Comparison of ENCODE assay signal across 27 mouse cellular contexts in genomic region chr2:68463801-68464200, GRCm38 (mm10). TPM values are rescaled to one million over a fixed set of nuclear protein-coding genes. Genes with fewer than 3 reads are reported as not detected.
DNase-seq lines count a peak whose midpoint lies in the region; ATAC-seq lines count a peak whose summit lies in the region.
"Had no signal": no experiment of that assay in that cellular context is flagged by ENCODE, and none has a peak within 500 bp of the region (broad histone marks: within the 10 kb centered on the region; RNA-seq: fewer than 3 reads in every experiment).

No protein-coding gene starts in this region.

- H3K9me3 ChIP-seq in heart, embryonic 16.5 days (replicated peaks; ENCODE audit: control insufficient read depth, low read length) = peaks cover 4% of the 10 kb centered on the region; the same call in 1 of the 2 replicates
- H3K9me3 ChIP-seq: forebrain, embryonic 10.5 days; forebrain, embryonic 13.5 days; heart, embryonic 12.5 days; heart, embryonic 15.5 days had no signal

- H3K27ac ChIP-seq in heart, embryonic 16.5 days (ENCODE audit: low read length) = 0 out of 2 replicates have a peak overlapping the region, but pooled peaks have one; percentile 46
- H3K27ac ChIP-seq: forebrain, embryonic 10.5 days; forebrain, embryonic 13.5 days; gastrocnemius, adult 2 months; heart, adult 2 months; hindbrain, embryonic 14.5 days; hindbrain, postnatal 0 days had no signal

- ATAC-seq in heart, embryonic 16.5 days (replicated peaks; ENCODE audit: extremely low read depth, insufficient read depth, low FRiP score) = no peak
- ATAC-seq: CD4-positive, CD25-positive, alpha-beta regulatory T cell, adult 4 months; forebrain, embryonic 13.5 days; forebrain, embryonic 16.5 days; hindbrain, postnatal 0 days; inflammation-experienced regulatory T-cells, adult 6 months; intestine, embryonic 16.5 days had no signal

- H3K4me1 ChIP-seq in heart, embryonic 16.5 days (ENCODE audit: control insufficient read depth, insufficient read depth, low read length) = peaks cover 52% of the 10 kb centered on the region

- no peak overlapping the region for H3K9ac ChIP-seq in heart, embryonic 16.5 days (ENCODE audit: low read length)
- H3K9ac ChIP-seq: forebrain, embryonic 13.5 days; heart, embryonic 12.5 days; heart, embryonic 15.5 days; hindbrain, embryonic 14.5 days had no signal

- H3K4me3 ChIP-seq in heart, embryonic 16.5 days (ENCODE audit: low read length) = no peak overlapping the region
- H3K4me3 ChIP-seq: forebrain, embryonic 10.5 days; forebrain, embryonic 13.5 days; gastrocnemius, adult 2 months; heart, adult 2 months; heart, embryonic 12.5 days; heart, embryonic 15.5 days had no signal

- DNase-seq in adrenal gland, adult 8-10 months = peak; percentile 37
- DNase-seq in adrenal gland, postnatal 4 days (ENCODE audit: low spot score in 2 of 2) = no peak
- no peak for DNase-seq in heart, postnatal 4 days
- peak; percentile 38 for DNase-seq in adrenal gland, postnatal 10 days
- peak; percentile 44 for DNase-seq in adrenal gland, postnatal 14 days
- no peak for DNase-seq in frontal cortex, postnatal 10 days (ENCODE audit: low spot score in 2 of 2)
- DNase-seq: cerebellum, adult 11 months; cerebellum, adult 2 months; cerebellum, postnatal 10 days; gastrocnemius, adult 2 months; gastrocnemius, postnatal 14 days; heart, adult 2 months; heart, postnatal 36 days; kidney, adult 18-20 months; kidney, adult 9 months had no signal

- H3K4me2 ChIP-seq in heart, embryonic 16.5 days (ENCODE audit: low read depth, low read length) = no peak overlapping the region
- H3K4me2 ChIP-seq: forebrain, embryonic 13.5 days; heart, embryonic 12.5 days; heart, embryonic 15.5 days; hindbrain, embryonic 14.5 days had no signal

- 66% methylated on average over 4 of the region's 4 CpGs for WGBS in heart, embryonic 16.5 days

- H3K36me3 ChIP-seq in heart, embryonic 16.5 days (ENCODE audit: control insufficient read depth, insufficient read depth) = peaks cover 7% of the 10 kb centered on the region

- no peaks in the 10 kb centered on the region for H3K27me3 ChIP-seq in heart, embryonic 16.5 days (ENCODE audit: control insufficient read depth, insufficient read depth, low read length)
- H3K27me3 ChIP-seq: forebrain, embryonic 13.5 days; heart, embryonic 12.5 days; heart, embryonic 15.5 days had no signal

RNA-seq across cellular contexts. Expression of gene Stk39, which starts 8.3 kb away (rescaled TPM):
- total RNA-seq in adrenal gland, adult 8-10 months (2022) = 100 to 1,000 TPM in 1 of 4 experiments, 10 to 100 TPM in 3; 59.8 to 101 (median 73.8) TPM
- 10 to 100 TPM; 94.9 to 96.1 TPM for total RNA-seq in adrenal gland, postnatal 4 days (2021)
- polyA plus RNA-seq in heart, embryonic 16.5 days (2015; fragmentation: Nextera tagmentation; extraction: Ambion mirVana) = 61.8 and 66.0 TPM in 2 replicates
- 100 to 1,000 TPM; 160 to 163 TPM for total RNA-seq in heart, postnatal 4 days (2021)
- 10 to 100 TPM; 50.2 to 69.4 TPM for total RNA-seq in adrenal gland, postnatal 10 days (2021)
- total RNA-seq in adrenal gland, postnatal 14 days (2021) = 61.9 and 62.4 TPM in 2 replicates
- total RNA-seq: MEL had no signal

Comparison
In these comparisons a context has a peak if more than half of its experiments do, and no peak if none do; other contexts are left out.
1. DNase-seq: peak in adrenal gland, adult 8-10 months (single experiment), adrenal gland, postnatal 10 days (single experiment) and adrenal gland, postnatal 14 days (single experiment); none in adrenal gland, postnatal 4 days (0 of 2), heart, postnatal 4 days (single experiment) and frontal cortex, postnatal 10 days (0 of 2).